Mouse (Mus musculus): ENCODE results near the gene Ugt2b38.
"Not testable (repeated sequence)": the region's sequence is repeated elsewhere in the genome, so short reads cannot be mapped to it uniquely, and the experiment has no call there.

The Ugt2b38 gene

GRCm38 (mm10) chr5:87424041-87424440 is at the start of gene Ugt2b38:
TSS of gene Ugt2b38 (minus strand) at chr5:87424203.
- DNase-seq (ENCODE audit: low spot score in 2 of 2): not testable (repeated sequence)

- DNase-seq (ENCODE audit: low spot score in 2 of 2): no peak
Measured at GRCm38 (mm10) chr5:87458810-87459209, 34.8 kb upstream of the Ugt2b38 start.

GRCm38 (mm10) chr5:87457701-87458100 is 33.7 kb upstream of the Ugt2b38 start:
- DNase-seq (ENCODE audit: low spot score in 2 of 2): no peak

GRCm38 (mm10) chr5:87456216-87456850 is 32.3 kb upstream of the Ugt2b38 start:
- DNase-seq (ENCODE audit: low spot score in 2 of 2): no peak

- DNase-seq (ENCODE audit: low spot score in 2 of 2): no peak
Measured at GRCm38 (mm10) chr5:87455519-87455918, 31.5 kb upstream of the Ugt2b38 start.

- not testable (repeated sequence) for DNase-seq (ENCODE audit: low spot score in 2 of 2)
Measured at GRCm38 (mm10) chr5:87452514-87452913, 28.5 kb upstream of the Ugt2b38 start.

- no peak for DNase-seq (ENCODE audit: low spot score in 2 of 2)
Measured at GRCm38 (mm10) chr5:87436264-87436663, 12.3 kb upstream of the Ugt2b38 start.

- no peak for DNase-seq (ENCODE audit: low spot score in 2 of 2)
Measured at GRCm38 (mm10) chr5:87425676-87426075, 1.7 kb upstream of the Ugt2b38 start.

- no peak for DNase-seq (ENCODE audit: low spot score in 2 of 2)
Measured at GRCm38 (mm10) chr5:87396968-87397367, 27.0 kb downstream of the Ugt2b38 start.

- DNase-seq (ENCODE audit: low spot score in 2 of 2): no peak
Measured at GRCm38 (mm10) chr5:87390818-87391217, 33.2 kb downstream of the Ugt2b38 start.

GRCm38 (mm10) chr5:87380234-87380633 is 43.8 kb downstream of the Ugt2b38 start:
- no peak for DNase-seq (ENCODE audit: low spot score in 2 of 2)

GRCm38 (mm10) chr5:87379825-87380224 is 44.2 kb downstream of the Ugt2b38 start:
- DNase-seq (ENCODE audit: low spot score in 2 of 2): no peak

- DNase-seq (ENCODE audit: low spot score in 2 of 2): no peak
Measured at GRCm38 (mm10) chr5:87375874-87376383, 48.1 kb downstream of the Ugt2b38 start.

- no peak for DNase-seq (ENCODE audit: low spot score in 2 of 2)
Measured at GRCm38 (mm10) chr5:87373502-87373863, 50.5 kb downstream of the Ugt2b38 start.

GRCm38 (mm10) chr5:87372788-87373501 is 51.1 kb downstream of the Ugt2b38 start:
- not testable (repeated sequence) for DNase-seq (ENCODE audit: low spot score in 2 of 2)
